Mouse (Mus musculus) neutrophil, adult 5-6 weeks (primary cell): Measurements from ENCODE around the gene Kctd10. TPM values are rescaled to one million over a fixed set of nuclear protein-coding genes. Genes with fewer than 3 reads are reported as not detected.

Experiments used
- ATAC-seq: fragments of 151-379, 151-347 bp; 2 replicates; pipeline ENCODE4 v1.8.0; 2017; ENCODE audit warnings: mild to moderate bottlenecking, moderate TSS enrichment; ENCODE audit not compliant: insufficient number of reproducible peaks, poor library complexity, low FRiP score, severe bottlenecking; ENCODE audit errors: extremely low read depth
- total RNA-seq: library from RNA; stranded (forward); fragments of 200-1000 nt; gene quantifications from 2 replicates; pipeline ENCODE4 v1.2.3, GENCODE M21; 2017

Kctd10 gene
- total RNA-seq, result 79.2 and 88.8 TPM in 2 replicates

- peak; percentile 61 for ATAC-seq
These were observed at the start of gene Kctd10, which contains the start of gene Ube3b for GRCm38 (mm10) chr5:114380209-114381012. Gene Kctd10 (minus strand): TSS chr5:114380508. Gene Ube3b (plus strand): TSS chr5:114380607.

- ATAC-seq, result no peak
These were observed 49.5 kb upstream of the Kctd10 start for GRCm38 (mm10) chr5:114429781-114430180.

- ATAC-seq, result no peak
These were observed 48.3 kb upstream of the Kctd10 start for GRCm38 (mm10) chr5:114428621-114429020.

- ATAC-seq, result no peak
These were observed 46.4 kb upstream of the Kctd10 start for GRCm38 (mm10) chr5:114426732-114427131.

DNA sequence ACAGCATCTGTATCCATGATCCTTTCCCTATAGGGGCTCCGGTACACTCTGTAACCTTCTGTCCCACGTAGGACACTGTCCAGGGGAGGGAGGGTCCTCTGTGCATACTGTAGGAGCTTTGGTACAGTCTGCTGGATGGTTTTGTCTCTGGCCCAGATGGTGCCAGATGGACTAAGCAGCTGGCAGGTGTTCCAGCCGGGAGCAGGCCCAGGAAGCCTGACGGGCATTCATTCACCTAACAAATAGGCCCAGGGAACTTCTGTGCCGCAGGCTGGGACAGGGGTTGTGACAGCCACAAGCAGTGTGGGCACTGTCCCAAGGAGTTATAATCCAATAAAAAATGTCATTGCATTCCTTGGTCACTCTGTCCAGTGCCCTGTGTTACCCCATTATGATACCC, 43.7 kb upstream of the Kctd10 start:
- ATAC-seq, result no peak

DNA sequence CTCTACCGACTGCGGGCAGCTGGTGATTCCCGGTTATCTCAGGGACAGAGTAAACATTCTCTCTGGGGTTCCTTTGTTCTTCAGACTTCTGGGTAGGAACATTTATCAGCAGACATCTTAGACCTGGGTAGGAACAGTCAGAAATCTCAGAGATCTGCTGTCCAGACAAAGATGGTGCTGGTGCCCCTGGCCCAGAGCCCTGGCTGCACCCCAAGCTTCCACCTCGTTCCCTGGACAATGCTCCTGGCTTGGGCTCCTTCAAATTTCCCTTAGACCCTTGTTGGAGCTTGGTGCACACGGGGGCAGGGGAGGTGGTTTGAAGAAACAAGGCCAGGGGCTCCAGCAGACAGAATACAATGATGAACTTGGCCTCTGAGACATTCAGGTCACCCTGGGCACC, 42.3 kb upstream of the Kctd10 start:
- no peak for ATAC-seq

GRCm38 (mm10) chr5:114421561-114422298, 41.4 kb upstream of the Kctd10 start:
- no peak for ATAC-seq

DNA sequence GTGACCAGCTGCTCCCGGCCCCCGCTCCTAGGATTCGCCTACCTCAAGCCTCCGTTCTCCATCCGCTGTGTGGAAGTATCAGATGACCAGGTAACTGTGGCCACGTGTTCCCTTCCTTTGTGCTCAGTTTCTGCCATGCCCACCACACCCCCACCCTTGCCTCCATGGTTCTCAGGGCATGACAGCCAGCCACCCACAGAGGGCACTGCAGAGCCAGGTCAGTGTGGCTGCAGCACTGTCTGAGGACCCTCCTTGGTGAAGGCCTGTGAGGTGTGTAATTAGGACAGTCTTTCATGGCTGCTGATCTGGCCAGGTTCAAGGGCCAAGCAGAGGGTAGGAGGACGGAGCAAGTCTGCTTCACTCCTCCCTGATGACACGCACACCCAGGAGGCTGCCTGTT, 38.2 kb upstream of the Kctd10 start:
- ATAC-seq, result no peak

DNA sequence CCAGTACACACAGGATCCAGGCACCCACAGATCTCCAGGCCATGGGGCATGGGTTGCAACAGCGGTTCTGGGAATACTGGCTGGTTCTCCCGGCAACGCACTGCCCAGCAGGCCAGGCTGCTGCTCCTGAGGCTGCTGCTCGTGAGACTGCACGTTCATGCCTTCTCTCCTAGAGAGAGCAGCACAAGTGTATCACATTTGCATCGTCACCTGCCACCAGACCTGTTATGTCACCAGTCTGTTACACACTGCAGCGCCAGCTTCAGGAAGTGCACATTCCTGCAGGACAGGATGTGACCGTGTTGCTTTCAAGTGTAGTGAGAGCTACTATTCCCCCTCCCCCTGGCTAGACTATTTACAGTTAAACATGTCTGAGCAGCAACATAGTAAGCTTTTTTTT, 36.5 kb upstream of the Kctd10 start:
- no peak for ATAC-seq

GRCm38 (mm10) chr5:114415606-114416005, 35.3 kb upstream of the Kctd10 start:
- no peak for ATAC-seq

DNA sequence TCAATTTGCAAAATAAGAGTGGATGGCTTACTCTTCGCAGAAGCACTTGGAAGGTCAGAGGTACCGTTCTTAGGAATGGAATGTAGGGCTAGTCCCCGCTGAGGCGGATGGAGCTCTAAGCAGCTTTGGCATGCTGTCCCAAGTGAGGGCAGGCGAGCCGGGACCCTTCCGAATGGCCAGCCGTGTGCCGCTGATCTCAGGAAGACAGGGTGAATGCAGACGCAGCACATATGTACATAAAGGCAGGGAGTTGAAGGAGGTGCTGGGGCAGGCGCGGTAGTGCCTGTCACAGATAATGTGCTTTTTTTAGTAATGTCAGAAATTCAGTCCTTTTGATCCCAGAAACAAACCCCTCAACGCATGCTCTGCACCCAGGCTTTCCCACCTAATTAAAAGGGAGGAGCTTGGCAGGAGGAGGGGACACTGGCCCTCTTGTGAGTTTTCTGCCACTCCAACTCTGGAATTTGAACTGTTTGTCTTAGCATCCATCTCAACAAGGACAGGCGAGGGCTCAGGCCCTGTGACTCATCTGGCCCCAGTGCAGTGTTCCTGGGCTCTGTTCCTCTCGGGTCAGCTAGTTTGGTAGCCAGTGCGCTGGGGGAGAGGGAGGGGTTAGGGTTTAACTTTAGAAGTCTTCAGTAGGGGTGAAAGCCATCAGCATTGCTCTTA, 32.9 kb upstream of the Kctd10 start:
- ATAC-seq, result no peak

GRCm38 (mm10) chr5:114412361-114412998, 32.2 kb upstream of the Kctd10 start:
- no peak for ATAC-seq

GRCm38 (mm10) chr5:114410429-114410828, 30.1 kb upstream of the Kctd10 start:
- no peak for ATAC-seq

- no peak for ATAC-seq
These were observed 28.5 kb upstream of the Kctd10 start for GRCm38 (mm10) chr5:114408846-114409245.

GRCm38 (mm10) chr5:114407810-114408209, 27.5 kb upstream of the Kctd10 start:
- ATAC-seq, result no peak

DNA sequence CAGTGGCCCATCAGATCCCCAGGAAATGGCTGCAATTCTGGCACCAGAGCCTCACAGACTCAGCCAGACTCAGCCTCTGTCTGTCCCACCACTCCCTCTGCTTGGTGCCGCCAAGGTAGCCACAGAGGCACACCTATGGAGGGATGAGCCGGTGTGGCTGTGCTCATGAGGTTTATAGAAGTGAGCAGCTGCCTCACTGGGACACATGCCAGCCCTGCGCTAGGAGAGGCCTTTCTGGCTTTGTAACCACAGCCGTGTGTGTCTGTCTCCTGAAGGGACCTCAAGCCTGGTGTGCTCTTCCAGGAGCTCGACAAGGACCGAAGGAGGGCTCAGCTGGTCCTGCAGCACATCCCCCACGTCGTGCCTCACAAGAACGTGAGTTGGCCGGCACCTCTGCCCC, 27.0 kb upstream of the Kctd10 start:
- no peak for ATAC-seq

DNA sequence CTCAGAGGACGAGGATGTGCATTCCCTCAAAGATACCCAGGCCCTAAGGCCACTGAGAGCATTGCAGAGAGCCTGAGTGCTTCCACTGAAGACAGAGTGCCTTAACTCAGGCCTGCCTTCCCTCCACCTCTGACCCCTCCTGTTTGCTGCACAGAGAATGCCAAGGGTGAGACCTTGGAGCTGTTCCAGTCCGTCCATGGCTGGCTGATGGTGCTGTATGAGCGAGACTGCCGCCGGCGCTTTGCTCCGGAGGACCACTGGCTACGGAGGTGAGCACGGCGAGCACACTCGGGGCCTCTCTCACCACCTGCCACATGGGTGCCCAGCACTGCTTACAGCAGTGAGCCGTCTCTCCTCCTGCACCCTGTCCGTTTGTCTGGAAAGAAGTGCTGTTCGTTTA, 26.3 kb upstream of the Kctd10 start:
- no peak for ATAC-seq

DNA sequence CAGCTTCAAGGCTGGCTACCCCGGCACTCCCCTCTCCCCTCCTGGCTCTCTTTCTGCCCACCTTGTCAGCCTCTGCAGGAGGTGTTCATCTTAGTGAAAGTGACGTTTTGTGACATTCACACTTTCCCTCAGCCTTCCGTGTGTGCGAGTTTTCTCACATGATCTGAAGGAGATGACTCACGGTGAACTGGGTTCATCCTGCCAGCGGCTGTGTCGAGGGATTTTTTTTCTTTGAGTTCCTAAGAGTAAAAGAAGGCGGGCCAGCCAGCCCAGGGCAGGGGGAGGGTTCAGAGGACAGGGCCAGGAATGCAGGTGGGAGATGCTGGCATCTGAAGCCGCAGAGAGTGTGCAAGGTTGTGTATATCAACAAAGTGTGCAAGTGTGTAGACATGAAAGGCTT, 12.9 kb upstream of the Kctd10 start:
- ATAC-seq, result no peak

DNA sequence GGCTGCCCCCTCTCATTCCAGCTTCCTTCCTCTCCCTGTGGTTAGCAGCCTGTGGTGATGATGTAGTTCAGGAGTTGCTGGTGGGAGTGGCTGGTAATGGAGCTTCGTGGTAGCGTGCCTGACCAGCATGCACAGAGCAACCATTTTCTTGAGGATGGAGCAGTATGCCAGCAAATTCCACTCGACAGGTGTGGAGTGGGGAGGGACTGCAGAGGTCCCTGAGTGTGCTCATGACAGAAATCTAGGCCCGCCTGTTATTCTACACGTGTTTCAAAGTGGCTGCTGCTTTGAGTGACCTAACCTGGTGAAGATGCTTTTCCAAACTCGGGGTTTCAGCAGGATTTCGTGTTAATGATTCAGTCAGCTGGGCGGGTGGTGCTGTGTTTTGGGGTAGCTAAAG, 4.1 kb upstream of the Kctd10 start:
- no peak for ATAC-seq
